Mouse (Mus musculus) intestine, postnatal 0 days (tissue): Measurements from ENCODE around the gene Zdhhc24. TPM values are rescaled to one million over a fixed set of nuclear protein-coding genes. Genes with fewer than 3 reads are reported as not detected.

ENCODE experiments used
- ATAC-seq: fragments of 200-750 bp; cut with Nextera tagmentation; 2 replicates; pipeline ENCODE4 v1.8.0; 2017; ENCODE audit warnings: mild to moderate bottlenecking, moderate TSS enrichment, moderate library complexity
- H3K27ac ChIP-seq: fragments of 300-500 bp; sonication (generic); 2 replicates; pipeline ENCODE4 v1.5.1; 2014; ENCODE audit warnings: mild to moderate bottlenecking, low read depth, low read length, moderate library complexity
- H3K27me3 ChIP-seq: fragments of 300-500 bp; sonication (generic); replicated peaks from 2 replicates; pipeline ENCODE4 v1.6.1; 2014; ENCODE audit warnings: low read length, mixed read lengths; ENCODE audit not compliant: control insufficient read depth, insufficient read depth
- H3K36me3 ChIP-seq: fragments of 300-500 bp; sonication (generic); 2 replicates; pipeline ENCODE4 v1.6.1; 2014; ENCODE audit warnings: mild to moderate bottlenecking, moderate library complexity; ENCODE audit not compliant: control insufficient read depth, insufficient read depth
- H3K4me1 ChIP-seq: fragments of 300-500 bp; sonication (generic); replicated peaks from 2 replicates; pipeline ENCODE4 v1.6.1; 2014; ENCODE audit warnings: antibody characterized with exemption, low read length, mixed read lengths; ENCODE audit not compliant: control insufficient read depth, insufficient read depth
- H3K4me2 ChIP-seq: fragments of 300-500 bp; sonication (generic); replicated peaks from 2 replicates; pipeline ENCODE4 v1.6.1; 2014; ENCODE audit warnings: low read depth, mild to moderate bottlenecking, moderate library complexity
- H3K4me3 ChIP-seq: fragments of 300-500 bp; sonication (generic); 2 replicates; pipeline ENCODE4 v1.5.1; 2014; ENCODE audit warnings: low read depth, low read length
- H3K9ac ChIP-seq: fragments of 300-500 bp; sonication (generic); 2 replicates; pipeline ENCODE4 v1.6.1; 2014; ENCODE audit warnings: mild to moderate bottlenecking, low read depth, low read length
- H3K9me3 ChIP-seq: fragments of 300-500 bp; sonication (generic); 2 replicates; pipeline ENCODE4 v1.6.1; 2016; ENCODE audit warnings: mixed run types; ENCODE audit not compliant: control insufficient read depth
- CTCF ChIP-seq: sonication (generic); IDR thresholded peaks from 2 replicates; pipeline ENCODE4 v1.5.1; 2016; ENCODE audit warnings: low read depth, mild to moderate bottlenecking, control low read depth, antibody characterized with exemption, moderate library complexity
- WGBS: fragments of 180-500 bp; shearing (Covaris S2); extraction: QIAGEN DNeasy Blood & Tissue Kit; methylation state at CpG from one replicate; pipeline ENCODE4 v1.1.7; 2014; 5-methylcytosine and 5-hydroxymethylcytosine counted together
- polyA plus RNA-seq: library from polyadenylated mRNA; unstranded; fragments of >200 nt; fragmentation: Nextera tagmentation; extraction: Ambion mirVana; gene quantifications from 2 replicates; pipeline ENCODE4 v1.2.1, GENCODE M21; 2015

Zdhhc24 gene
- polyA plus RNA-seq, 1 experiment from 2014 or later, result 7.6 TPM

DNA sequence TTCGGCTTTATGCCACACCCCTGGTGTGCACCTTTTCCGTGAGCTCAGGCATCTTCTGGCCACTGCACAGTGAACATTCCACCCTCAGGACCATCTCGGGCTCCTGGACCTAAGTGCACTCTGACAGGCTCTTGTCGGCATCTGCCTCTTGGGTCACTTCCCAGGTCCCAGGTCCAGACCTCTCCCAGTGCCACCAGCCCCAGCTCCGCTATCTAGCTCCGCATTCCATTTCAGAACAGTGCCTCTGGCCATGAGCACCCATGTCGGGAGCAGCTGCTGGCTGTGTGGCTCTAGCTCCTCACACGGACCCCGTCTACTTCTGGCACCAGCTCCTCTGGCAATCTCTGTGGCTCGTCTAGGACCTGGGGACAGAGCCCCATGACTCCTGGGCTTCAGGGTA, 11.3 kb downstream of the Zdhhc24 start:
- no peaks in the 10 kb centered on the region for H3K9me3 ChIP-seq
- TF ChIP-seq CTCF, result no peak
- no peak overlapping the region for H3K27ac ChIP-seq
- H3K9ac ChIP-seq, result no peak overlapping the region
- no peak overlapping the region for H3K4me3 ChIP-seq
- no peak for ATAC-seq
- no peaks in the 10 kb centered on the region for H3K4me1 ChIP-seq
- 85% methylated on average over 10 of the region's 10 CpGs for WGBS
- no peaks in the 10 kb centered on the region for H3K36me3 ChIP-seq
- no peaks in the 10 kb centered on the region for H3K27me3 ChIP-seq
- no peak overlapping the region for H3K4me2 ChIP-seq

DNA sequence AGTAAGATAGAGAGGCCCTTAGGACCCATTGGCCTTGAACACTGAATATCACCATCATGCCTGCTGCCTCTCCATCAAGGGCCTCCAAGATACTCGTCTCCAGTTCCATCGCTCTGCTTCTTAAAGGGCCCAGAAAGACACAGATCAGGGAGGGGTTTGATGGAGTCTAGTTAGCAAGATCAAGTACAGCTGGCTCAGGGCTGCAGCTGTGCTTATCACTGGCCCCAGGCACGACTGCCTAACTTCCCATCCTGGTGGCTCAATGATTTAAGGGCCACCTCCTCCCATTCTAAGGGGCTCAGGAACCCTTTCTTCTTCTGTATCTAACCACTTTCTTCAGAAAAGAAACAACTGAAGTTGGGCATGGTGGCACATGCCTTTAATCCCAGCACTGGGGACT, 13.3 kb downstream of the Zdhhc24 start:
- no peak for ATAC-seq
- no peak overlapping the region for H3K9ac ChIP-seq
- no peak overlapping the region for H3K4me3 ChIP-seq
- 68% methylated on average over 3 of the region's 3 CpGs for WGBS
- H3K36me3 ChIP-seq, result no peaks in the 10 kb centered on the region
- H3K9me3 ChIP-seq, result no peaks in the 10 kb centered on the region
- no peaks in the 10 kb centered on the region for H3K4me1 ChIP-seq
- TF ChIP-seq CTCF, result no peak
- no peak overlapping the region for H3K27ac ChIP-seq
- no peaks in the 10 kb centered on the region for H3K27me3 ChIP-seq
- H3K4me2 ChIP-seq, result no peak overlapping the region

DNA sequence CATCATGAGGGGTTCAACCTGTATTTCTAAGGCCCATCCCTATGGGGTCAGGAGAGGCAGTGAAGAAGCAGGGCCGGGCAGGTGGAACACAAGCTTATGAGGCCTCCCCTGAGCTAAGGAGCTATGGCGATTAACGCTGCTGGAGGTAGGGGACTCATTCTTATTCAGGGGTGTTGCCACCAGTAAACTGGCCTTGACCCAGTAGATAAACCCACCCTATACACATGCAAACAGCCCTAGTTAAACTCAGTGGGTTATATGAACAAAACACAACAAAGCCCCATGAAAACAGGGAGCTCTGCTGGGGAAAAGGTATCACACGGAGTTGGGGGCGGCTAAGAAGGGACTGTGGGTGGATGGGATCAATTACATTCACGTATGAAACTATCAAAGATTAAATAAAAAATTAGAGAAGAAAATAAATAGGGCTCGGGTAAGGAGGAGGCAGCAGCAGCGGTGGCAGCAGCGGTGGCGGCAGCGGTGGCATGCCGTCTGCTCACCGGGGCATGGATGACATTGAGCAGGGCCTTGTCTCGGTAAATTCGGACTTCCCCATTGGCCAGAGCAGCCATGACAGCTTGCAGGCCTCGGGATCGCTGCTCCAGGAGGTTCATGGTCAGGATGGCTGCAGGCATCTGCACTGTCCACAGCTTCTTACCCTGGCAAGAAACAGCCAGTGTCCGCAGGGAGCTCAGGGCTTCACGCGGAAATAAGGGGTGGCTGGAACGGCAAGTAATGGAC, 18.5 kb downstream of the Zdhhc24 start:
- no peak for TF ChIP-seq CTCF
- Histone ChIP-seq H3K9ac (no peak overlapping the region), H3K36me3 (no peaks in the 10 kb centered on the region), H3K27ac (no peak overlapping the region), H3K4me2 (no peak overlapping the region), H3K4me1 (no peaks in the 10 kb centered on the region), H3K27me3 (no peaks in the 10 kb centered on the region), H3K4me3 (no peak overlapping the region), H3K9me3 (no peaks in the 10 kb centered on the region)
- ATAC-seq, result no peak
- WGBS, result 62% methylated on average over 21 of the region's 21 CpGs

DNA sequence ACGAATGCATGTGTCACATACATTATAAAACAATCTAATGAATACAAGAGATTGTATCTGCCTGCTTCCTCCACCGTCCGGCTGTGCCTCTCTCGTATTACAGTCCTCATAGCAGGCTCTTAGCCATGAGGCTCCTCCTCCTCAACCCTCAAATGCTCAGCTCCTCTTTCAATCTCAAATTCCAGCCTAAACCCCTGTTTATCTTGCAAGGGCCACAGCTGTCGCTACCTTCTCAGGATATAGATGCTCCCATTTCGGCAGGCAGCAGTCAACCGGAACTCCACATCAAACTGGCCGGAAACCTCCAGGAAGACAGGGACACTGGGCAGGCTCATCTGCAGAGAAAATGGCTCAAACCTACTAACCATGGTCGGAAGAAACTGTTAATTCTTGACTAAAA, 20.5 kb downstream of the Zdhhc24 start:
- H3K4me3 ChIP-seq, result no peak overlapping the region
- WGBS, result 78% methylated on average over 9 of the region's 9 CpGs
- H3K27me3 ChIP-seq, result no peaks in the 10 kb centered on the region
- no peak overlapping the region for H3K27ac ChIP-seq
- no peaks in the 10 kb centered on the region for H3K36me3 ChIP-seq
- no peaks in the 10 kb centered on the region for H3K4me1 ChIP-seq
- no peak for TF ChIP-seq CTCF
- ATAC-seq, result no peak
- no peak overlapping the region for H3K9ac ChIP-seq
- no peaks in the 10 kb centered on the region for H3K9me3 ChIP-seq
- no peak overlapping the region for H3K4me2 ChIP-seq

DNA sequence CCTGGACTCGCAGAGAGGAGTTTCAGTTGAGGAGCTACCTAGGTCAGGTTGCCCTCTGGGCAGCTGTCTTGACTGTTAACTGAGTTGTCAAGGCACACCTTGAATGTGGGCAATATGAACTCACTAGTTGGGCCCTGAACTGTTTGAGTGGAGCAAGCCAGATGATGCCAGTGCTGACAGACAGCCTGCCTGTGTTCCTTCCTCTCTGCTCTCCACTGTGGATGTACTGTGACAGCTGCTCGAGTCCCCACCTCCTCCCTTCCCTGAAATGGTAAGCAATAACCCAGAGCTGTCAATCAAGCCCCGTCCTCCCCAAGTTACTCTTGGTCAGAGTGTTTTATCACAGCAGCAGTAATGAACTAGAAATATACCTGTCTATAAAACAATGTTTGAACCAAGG, 21.4 kb downstream of the Zdhhc24 start:
- TF ChIP-seq CTCF, result no peak
- no peak for ATAC-seq
- Histone ChIP-seq H3K4me1 (no peaks in the 10 kb centered on the region), H3K27me3 (no peaks in the 10 kb centered on the region), H3K27ac (no peak overlapping the region), H3K36me3 (no peaks in the 10 kb centered on the region), H3K9me3 (no peaks in the 10 kb centered on the region), H3K4me2 (no peak overlapping the region), H3K4me3 (no peak overlapping the region), H3K9ac (no peak overlapping the region)
- 74% methylated on average over 3 of the region's 3 CpGs for WGBS

DNA sequence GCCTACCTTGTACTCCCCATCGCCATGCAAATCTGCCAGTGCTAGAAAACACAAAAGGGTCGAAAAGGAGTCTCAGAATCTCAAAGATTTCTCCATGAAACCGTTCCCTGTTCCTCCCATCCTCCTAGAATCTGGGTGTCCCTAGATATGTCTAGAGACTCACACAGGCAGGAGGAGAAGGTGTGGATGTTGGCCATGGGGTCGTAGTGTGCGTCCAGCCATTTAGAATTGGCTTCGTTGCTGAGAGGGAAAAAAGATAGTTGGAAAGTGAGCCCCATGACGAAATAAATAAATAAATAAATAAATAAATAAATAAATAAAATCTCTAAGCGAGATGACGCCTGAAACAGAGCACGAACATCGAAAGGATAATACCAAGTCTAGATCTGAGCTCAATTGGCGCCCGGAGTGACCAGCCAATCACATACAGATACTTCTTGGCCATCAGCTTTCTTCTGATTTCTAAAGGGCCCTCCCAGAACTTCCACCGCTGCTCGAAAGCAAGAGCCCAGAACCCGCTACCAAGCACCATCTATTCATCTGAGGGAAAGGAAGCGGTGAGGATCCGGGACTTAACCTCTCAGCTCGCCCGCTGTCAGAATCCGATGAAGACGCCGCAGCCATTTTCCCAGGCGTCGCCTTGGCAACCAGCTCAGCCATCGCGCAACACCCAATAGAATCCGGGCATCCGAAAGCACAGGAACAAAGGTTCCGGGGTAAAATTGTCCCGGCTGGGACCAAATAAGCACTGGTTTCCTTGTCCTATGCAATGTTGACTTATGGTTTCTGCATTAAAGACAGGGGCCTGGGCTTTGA, 27.7 kb downstream of the Zdhhc24 start, which contains the start of gene Bbs1:
Gene Bbs1 (minus strand): TSS at position 650 of the 816 bp plus-strand sequence.
- no peaks in the 10 kb centered on the region for H3K4me1 ChIP-seq
- peak; percentile 63; the same call in 1 of the 2 replicates for ATAC-seq
- peak within 1 kb of the TSS; percentile 70 for H3K4me3 ChIP-seq
- peaks cover 41% of the 10 kb centered on the region for H3K36me3 ChIP-seq
- H3K9ac ChIP-seq, result peak within 1 kb of the TSS; percentile 54
- H3K27ac ChIP-seq, result no peak within 1 kb of the TSS
- no peaks in the 10 kb centered on the region for H3K27me3 ChIP-seq
- no peak for TF ChIP-seq CTCF
- WGBS, result 7% methylated on average over 31 of the region's 31 CpGs
- peak within 1 kb of the TSS; percentile 91 for H3K4me2 ChIP-seq
- H3K9me3 ChIP-seq, result no peaks in the 10 kb centered on the region
